Mouse (Mus musculus): ENCODE measurements around the gene Gm3233.

DNA sequence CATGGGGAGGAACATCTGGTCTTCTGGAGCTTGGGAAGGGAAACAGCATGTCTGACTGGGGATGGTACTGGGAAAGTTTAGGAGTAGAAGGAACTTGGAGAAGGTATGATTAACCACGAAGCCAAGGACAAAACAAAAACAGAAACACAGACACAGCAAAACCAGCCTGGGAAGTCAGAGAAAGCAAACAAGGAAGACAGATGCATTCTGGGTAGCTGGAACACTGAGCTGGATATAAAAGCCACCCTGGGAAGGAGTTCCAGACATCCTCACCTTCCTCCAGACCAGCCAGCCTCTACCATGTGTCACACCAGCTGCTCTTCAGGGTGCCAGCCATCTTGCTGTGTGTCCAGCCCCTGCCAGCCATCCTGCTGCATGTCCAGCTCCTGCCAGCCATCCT lies 44.0 kb downstream of the Gm3233 start, which contains the start of gene Gm10142:
- no peak for TF ChIP-seq TCF12 (IDR thresholded peaks at IDR 0.05; ENCODE audit: insufficient read depth, poor library complexity, severe bottlenecking)
- TF ChIP-seq POLR2A (IDR thresholded peaks at IDR 0.05; ENCODE audit: insufficient read length, low read depth), result no peak
- TF ChIP-seq POLR2AphosphoS2 (IDR thresholded peaks at IDR 0.05; ENCODE audit: insufficient read length, low read depth), result no peak
- TF ChIP-seq MYOD1 (IDR thresholded peaks at IDR 0.05; ENCODE audit: control insufficient read depth in 1 of 3, insufficient read length in 2 of 3, low read depth in 2 of 3), result no peak
- TF ChIP-seq CEBPB (IDR thresholded peaks at IDR 0.05; ENCODE audit: insufficient read depth, poor library complexity, severe bottlenecking), result no peak
- no peak for TF ChIP-seq MYOG (IDR thresholded peaks at IDR 0.05; ENCODE audit: control insufficient read depth in 1 of 3, insufficient read depth in 1 of 3, insufficient read length in 2 of 3, low read depth in 2 of 3)
- TF ChIP-seq TCF3 (IDR thresholded peaks at IDR 0.05; ENCODE audit: insufficient read length, low read depth), result no peak
- no peak for TF ChIP-seq USF1 (IDR thresholded peaks at IDR 0.05; ENCODE audit: low read depth)
- TF ChIP-seq E2F4 (IDR thresholded peaks at IDR 0.05; ENCODE audit: insufficient read depth), result no peak
- no peak for TF ChIP-seq SRF (IDR thresholded peaks at IDR 0.05; ENCODE audit: control insufficient read depth, insufficient read length, low read depth)

Measured in myocyte (in vitro differentiated cells).